8 mouse cellular contexts compared by ENCODE assay signal in genomic region chr9:72275101-72275978, GRCm38 (mm10). TPM values are rescaled to one million over a fixed set of nuclear protein-coding genes. Genes with fewer than 3 reads are reported as not detected.
DNase-seq lines count a peak whose midpoint lies in the region; ATAC-seq and TF ChIP-seq lines count a peak whose summit lies in the region.

No protein-coding gene starts in this region.

- H3K4me3 ChIP-seq in hindbrain, embryonic 13.5 days: peak overlapping the region; percentile 61
- H3K4me3 ChIP-seq in lung, postnatal 0 days (ENCODE audit: low read depth, low read length): peak overlapping the region; percentile 72

- peak; percentile 87 for ATAC-seq in Patski
- peak; percentile 94 for ATAC-seq in hindbrain, embryonic 13.5 days (ENCODE audit: low FRiP score)
- peak; percentile 86 for ATAC-seq in lung, postnatal 0 days

- CTCF ChIA-PET in Patski (lab: Charles Lee): no interaction called here

- peaks cover 24% of the 10 kb centered on the region for H3K4me1 ChIP-seq in hindbrain, embryonic 13.5 days (replicated peaks)
- peaks cover 4% of the 10 kb centered on the region; the same call in 1 of the 2 replicates for H3K4me1 ChIP-seq in lung, postnatal 0 days (ENCODE audit: insufficient read depth, low read depth, low read length)

- POLR2A ChIA-PET in Patski (lab: Charles Lee): interaction anchor here (0.6 kb wide), 1 partner anchor 110 kb away, joined by 3 read pairs; no protein-coding TSS in a partner anchor

- in situ Hi-C loops in Patski (cut with MboI; ENCODE audit: low pct_unique_long_range_greater_than_20kb): no loop called here

- no peaks in the 10 kb centered on the region for H3K9me3 ChIP-seq in hindbrain, embryonic 13.5 days
- H3K9me3 ChIP-seq in lung, postnatal 0 days (ENCODE audit: low read length): no peaks in the 10 kb centered on the region

- TF ChIP-seq EP300 in lung, postnatal 0 days (IDR thresholded peaks at IDR 0.05): no peak

- no peak for DNase-seq in Patski (ENCODE audit: low read depth, low spot score)
- peak; percentile 63 for DNase-seq in cerebellum, adult 9-11 months
- peak; percentile 34 to 40 for DNase-seq in frontal cortex, postnatal 14 days (ENCODE audit: low spot score in 2 of 2)
- peak; percentile 65 to 69 for DNase-seq in layer of hippocampus, postnatal 10 days (ENCODE audit: low spot score in 2 of 2)
- peak; percentile 60 for DNase-seq in lung, postnatal 0 days (ENCODE audit: low spot score)
- peak; percentile 38 for DNase-seq in ovary, postnatal 14 days (ENCODE audit: low spot score)
- peak; percentile 70 for DNase-seq in thymus, postnatal 14 days

- no peaks in the 10 kb centered on the region for H3K27me3 ChIP-seq in Patski
- no peaks in the 10 kb centered on the region for H3K27me3 ChIP-seq in hindbrain, embryonic 13.5 days
- no peaks in the 10 kb centered on the region for H3K27me3 ChIP-seq in lung, postnatal 0 days (replicated peaks; ENCODE audit: insufficient read depth, low read length)

- peak overlapping the region; percentile 91 for H3K9ac ChIP-seq in hindbrain, embryonic 13.5 days
- H3K9ac ChIP-seq in lung, postnatal 0 days (replicated peaks; ENCODE audit: low read depth): peak overlapping the region; percentile 96

- peak overlapping the region; percentile 69 for H3K4me2 ChIP-seq in hindbrain, embryonic 13.5 days
- H3K4me2 ChIP-seq in lung, postnatal 0 days (replicated peaks; ENCODE audit: low read depth, low read length): peak overlapping the region; percentile 78

- H3K27ac ChIP-seq in hindbrain, embryonic 13.5 days: peak overlapping the region; percentile 99
- peak overlapping the region; percentile 99 for H3K27ac ChIP-seq in lung, postnatal 0 days (ENCODE audit: low read length)

- H3K36me3 ChIP-seq in hindbrain, embryonic 13.5 days: no peaks in the 10 kb centered on the region
- no peaks in the 10 kb centered on the region for H3K36me3 ChIP-seq in lung, postnatal 0 days (ENCODE audit: insufficient read depth, low read length)

- 1% methylated on average over 51 of the region's 70 CpGs for WGBS in hindbrain, embryonic 13.5 days
- under 1% methylated on average over 40 of the region's 70 CpGs for WGBS in lung, postnatal 0 days

- no peak for TF ChIP-seq CTCF in Patski (IDR thresholded peaks at IDR 0.05)
- no peak for TF ChIP-seq CTCF in lung, postnatal 0 days (IDR thresholded peaks at IDR 0.05)

RNA-seq across cellular contexts. Expression of gene Zfp280d, which starts 0.7 kb away (rescaled TPM):
- 22.9 TPM for polyA plus RNA-seq in Patski (2021)
- 49.9 and 51.0 TPM in 2 replicates for polyA plus RNA-seq in hindbrain, embryonic 13.5 days (2015; fragmentation: Nextera tagmentation; extraction: Ambion mirVana)
- 10 to 100 TPM; 49.3 to 60.5 TPM for total RNA-seq in layer of hippocampus, postnatal 10 days (2021)
- 19.1 and 19.6 TPM in 2 replicates for polyA plus RNA-seq in lung, postnatal 0 days (2015; fragmentation: Nextera tagmentation; extraction: Ambion mirVana)
